Mouse (Mus musculus): ENCODE measurements around the gene Olfr844.

The Olfr844 gene

GRCm38 (mm10) chr9:19316047-19316446 is at the start of gene Olfr844:
Olfr844 (plus strand) TSS chr9:19316347.
- no peak for DNase-seq (ENCODE audit: low spot score in 2 of 2)

- DNase-seq (ENCODE audit: low spot score in 2 of 2) = no peak
These were observed 20.0 kb downstream of the Olfr844 start, which contains the start of gene Olfr845 for GRCm38 (mm10) chr9:19336157-19336556. Olfr845 (plus strand) TSS chr9:19336457.

- DNase-seq (ENCODE audit: low spot score in 2 of 2) = no peak
These were observed 47.8 kb downstream of the Olfr844 start, which contains the start of gene Olfr846 for GRCm38 (mm10) chr9:19363905-19364304. Olfr846 (minus strand) TSS chr9:19364005.

All from urinary bladder, postnatal 36 days (tissue).